Mouse (Mus musculus): ENCODE results near the gene Gemin5. TPM values are rescaled to one million over a fixed set of nuclear protein-coding genes. Genes with fewer than 3 reads are reported as not detected.

Gene Gemin5
- polyA plus RNA-seq, 1 experiment from 2014 or later = 27.6 TPM

- no peak overlapping the region for H3K4me2 ChIP-seq (ENCODE audit: low read depth)
- no peaks in the 10 kb centered on the region for H3K4me1 ChIP-seq (ENCODE audit: control insufficient read depth, insufficient read depth, low read length)
- DNase-seq (ENCODE audit: low spot score) (no peak), ATAC-seq (ENCODE audit: insufficient read depth, low FRiP score, low TSS enrichment) (no peak)
- H3K27me3 ChIP-seq (ENCODE audit: control insufficient read depth, insufficient read depth, low read length) = peaks cover 3% of the 10 kb centered on the region; the same call in 1 of the 2 replicates
- whole genome bisulfite sequencing = 58% methylated on average over 4 of the region's 4 CpGs
- no peak overlapping the region for H3K27ac ChIP-seq (ENCODE audit: low read depth, low read length)
- H3K9ac ChIP-seq (ENCODE audit: low read length) = no peak overlapping the region
- H3K9me3 ChIP-seq (ENCODE audit: control insufficient read depth, low read length) = no peaks in the 10 kb centered on the region
- no peaks in the 10 kb centered on the region for H3K36me3 ChIP-seq (ENCODE audit: control insufficient read depth, insufficient read depth, low read length)
- no peak overlapping the region for H3K4me3 ChIP-seq (ENCODE audit: low read depth, low read length)
These were observed 75.8 kb downstream of the Gemin5 start for GRCm38 (mm10) chr11:58092541-58092940.

GRCm38 (mm10) chr11:58081716-58082115 is 86.6 kb downstream of the Gemin5 start:
- 86% methylated on average over 6 of the region's 6 CpGs for WGBS
- Histone ChIP-seq H3K4me1 (ENCODE audit: control insufficient read depth, insufficient read depth, low read length) (no peaks in the 10 kb centered on the region), H3K9me3 (ENCODE audit: control insufficient read depth, low read length) (no peaks in the 10 kb centered on the region), H3K9ac (ENCODE audit: low read length) (no peak overlapping the region), H3K27me3 (ENCODE audit: control insufficient read depth, insufficient read depth, low read length) (no peaks in the 10 kb centered on the region), H3K27ac (ENCODE audit: low read depth, low read length) (no peak overlapping the region), H3K36me3 (ENCODE audit: control insufficient read depth, insufficient read depth, low read length) (no peaks in the 10 kb centered on the region), H3K4me2 (ENCODE audit: low read depth) (no peak overlapping the region), H3K4me3 (ENCODE audit: low read depth, low read length) (no peak overlapping the region)
- ATAC-seq (ENCODE audit: insufficient read depth, low FRiP score, low TSS enrichment) (no peak), DNase-seq (ENCODE audit: low spot score) (no peak)

GRCm38 (mm10) chr11:58077270-58077669 is 91.1 kb downstream of the Gemin5 start:
- no peak for ATAC-seq (ENCODE audit: insufficient read depth, low FRiP score, low TSS enrichment)
- Histone ChIP-seq H3K9ac (ENCODE audit: low read length) (no peak overlapping the region), H3K27ac (ENCODE audit: low read depth, low read length) (no peak overlapping the region), H3K4me3 (ENCODE audit: low read depth, low read length) (no peak overlapping the region), H3K4me2 (ENCODE audit: low read depth) (no peak overlapping the region), H3K27me3 (ENCODE audit: control insufficient read depth, insufficient read depth, low read length) (no peaks in the 10 kb centered on the region), H3K4me1 (ENCODE audit: control insufficient read depth, insufficient read depth, low read length) (no peaks in the 10 kb centered on the region), H3K36me3 (ENCODE audit: control insufficient read depth, insufficient read depth, low read length) (no peaks in the 10 kb centered on the region), H3K9me3 (ENCODE audit: control insufficient read depth, low read length) (no peaks in the 10 kb centered on the region)
- DNase-seq (ENCODE audit: low spot score) = no peak
- 83% methylated on average over 4 of the region's 4 CpGs for WGBS

GRCm38 (mm10) chr11:58072978-58073377 is 95.4 kb downstream of the Gemin5 start:
- Histone ChIP-seq H3K9ac (ENCODE audit: low read length) (no peak overlapping the region), H3K4me1 (ENCODE audit: control insufficient read depth, insufficient read depth, low read length) (no peaks in the 10 kb centered on the region), H3K27ac (ENCODE audit: low read depth, low read length) (no peak overlapping the region), H3K4me3 (ENCODE audit: low read depth, low read length) (no peak overlapping the region), H3K27me3 (ENCODE audit: control insufficient read depth, insufficient read depth, low read length) (no peaks in the 10 kb centered on the region), H3K36me3 (ENCODE audit: control insufficient read depth, insufficient read depth, low read length) (no peaks in the 10 kb centered on the region), H3K9me3 (ENCODE audit: control insufficient read depth, low read length) (no peaks in the 10 kb centered on the region), H3K4me2 (ENCODE audit: low read depth) (no peak overlapping the region)
- ATAC-seq (ENCODE audit: insufficient read depth, low FRiP score, low TSS enrichment) (no peak), DNase-seq (ENCODE audit: low spot score) (no peak)
- 77% methylated on average over 3 of the region's 3 CpGs for WGBS

Other genes with a start within 250 kb of the Gemin5 start
- gene Larp1, start 159.5 kb downstream of the Gemin5 start, polyA plus RNA-seq (2014; fragmentation: Nextera tagmentation; extraction: Ambion mirVana) = 19.8 and 22.7 TPM in 2 replicates
- gene Gm12248, start 75.4 kb downstream of the Gemin5 start, polyA plus RNA-seq (2014; fragmentation: Nextera tagmentation; extraction: Ambion mirVana) = not detected in 2 replicates
- 112 and 118 TPM in 2 replicates for gene Cnot8, start 64.4 kb downstream of the Gemin5 start, polyA plus RNA-seq (2014; fragmentation: Nextera tagmentation; extraction: Ambion mirVana)
- 123 and 138 TPM in 2 replicates for gene Mrpl22, start 3.1 kb upstream of the Gemin5 start, polyA plus RNA-seq (2014; fragmentation: Nextera tagmentation; extraction: Ambion mirVana)
- 2.1 and 2.4 TPM in 2 replicates for gene Igtp, start 31.0 kb upstream of the Gemin5 start, polyA plus RNA-seq (2014; fragmentation: Nextera tagmentation; extraction: Ambion mirVana)
- gene Irgm2, start 31.1 kb upstream of the Gemin5 start, polyA plus RNA-seq (2014; fragmentation: Nextera tagmentation; extraction: Ambion mirVana) = 0.72 and 1.4 TPM in 2 replicates
- not detected in 2 replicates for gene 4930438A08Rik, start 106.3 kb upstream of the Gemin5 start, polyA plus RNA-seq (2014; fragmentation: Nextera tagmentation; extraction: Ambion mirVana)
- 15.0 and 17.1 TPM in 2 replicates for gene Zfp692, start 138.5 kb upstream of the Gemin5 start, polyA plus RNA-seq (2014; fragmentation: Nextera tagmentation; extraction: Ambion mirVana)
- 25.5 and 27.7 TPM in 2 replicates for gene Zfp672, start 161.8 kb upstream of the Gemin5 start, polyA plus RNA-seq (2014; fragmentation: Nextera tagmentation; extraction: Ambion mirVana)
- gene Sh3bp5l, start 162.2 kb upstream of the Gemin5 start, polyA plus RNA-seq (2014; fragmentation: Nextera tagmentation; extraction: Ambion mirVana) = 37.0 and 41.4 TPM in 2 replicates
- not detected in 2 replicates for gene Lypd8, start 210.5 kb upstream of the Gemin5 start, polyA plus RNA-seq (2014; fragmentation: Nextera tagmentation; extraction: Ambion mirVana)

Data from neural tube, embryonic 11.5 days (tissue).